Mouse (Mus musculus) adrenal gland, postnatal 36 days (tissue): Measurements from ENCODE around the gene Olfr270. TPM values are rescaled to one million over a fixed set of nuclear protein-coding genes. Genes with fewer than 3 reads are reported as not detected.

Experiments used
- total RNA-seq, 2 experiments: library from RNA; stranded (reverse); gene quantifications; 2 replicates each; pipeline ENCODE4 v1.2.3; 2021

Gene Olfr270
- total RNA-seq, 2 experiments from 2014 or later = not detected

Other genes with a start within 250 kb of the Olfr270 start
- gene Olfr275, start 149.9 kb upstream of the Olfr270 start, total RNA-seq = not detected
- not detected for gene Olfr273, start 105.3 kb upstream of the Olfr270 start, total RNA-seq
- gene Olfr272, start 45.4 kb upstream of the Olfr270 start, total RNA-seq = not detected
- not detected for gene Nipsnap3a, start 24.7 kb downstream of the Olfr270 start, total RNA-seq
- 10 to 100 TPM; 32.8 to 57.0 TPM for gene Nipsnap3b, start 47.3 kb downstream of the Olfr270 start, total RNA-seq
- gene Abca1, start 195.3 kb downstream of the Olfr270 start, total RNA-seq = 100 to 1,000 TPM; 148 to 154 TPM